Mouse (Mus musculus) layer of hippocampus, postnatal 36 days (tissue): ENCODE data around the gene Lrrc45. TPM values are rescaled to one million over a fixed set of nuclear protein-coding genes. Genes with fewer than 3 reads are reported as not detected.

Experiments used
- DNase-seq, 2 experiments: peaks; one replicate each; pipeline ENCODE4 v3.0.0; 2022
- total RNA-seq, 2 experiments: library from RNA; stranded (reverse); gene quantifications; 2 replicates each; pipeline ENCODE4 v1.2.3; 2021

Gene Lrrc45
- total RNA-seq, 2 experiments from 2014 or later: 56.6 to 69.3 TPM

GRCm38 (mm10) chr11:120704486-120705325 is 9.0 kb upstream of the Lrrc45 start:
- DNase-seq: no peak

- DNase-seq: no peak
Measured at GRCm38 (mm10) chr11:120706120-120706519, 7.6 kb upstream of the Lrrc45 start.

GRCm38 (mm10) chr11:120707225-120707624 is 6.5 kb upstream of the Lrrc45 start:
- no peak for DNase-seq

- DNase-seq: no peak
Measured at GRCm38 (mm10) chr11:120707969-120708368, 5.8 kb upstream of the Lrrc45 start.

GRCm38 (mm10) chr11:120709551-120709950 is 4.2 kb upstream of the Lrrc45 start:
- DNase-seq: no peak

- DNase-seq: no peak
Measured at GRCm38 (mm10) chr11:120710672-120711071, 3.1 kb upstream of the Lrrc45 start.

- no peak for DNase-seq
Measured at GRCm38 (mm10) chr11:120711980-120712604, 1.6 kb upstream of the Lrrc45 start.

- DNase-seq: peak in 1 of 2 experiments; percentile 34
Measured at GRCm38 (mm10) chr11:120712771-120713568, 755 bp upstream of the Lrrc45 start.

GRCm38 (mm10) chr11:120714546-120714945 is 821 bp downstream of the Lrrc45 start:
- no peak for DNase-seq

GRCm38 (mm10) chr11:120715131-120715530 is 1.4 kb downstream of the Lrrc45 start:
- no peak for DNase-seq

- no peak for DNase-seq
Measured at GRCm38 (mm10) chr11:120719242-120719641, 5.5 kb downstream of the Lrrc45 start.

GRCm38 (mm10) chr11:120719841-120720376 is 6.2 kb downstream of the Lrrc45 start:
- no peak for DNase-seq

GRCm38 (mm10) chr11:120720450-120720849 is 6.7 kb downstream of the Lrrc45 start:
- peak; percentile 87 to 90 for DNase-seq

- DNase-seq: peak; percentile 62 to 66
Measured at GRCm38 (mm10) chr11:120721124-120722066, 7.7 kb downstream of the Lrrc45 start, which contains the start of gene Rac3. Gene Rac3 (plus strand): TSS chr11:120721470.

- no peak for DNase-seq
Measured at GRCm38 (mm10) chr11:120722067-120722630, 8.4 kb downstream of the Lrrc45 start.

GRCm38 (mm10) chr11:120722761-120723382 is 9.1 kb downstream of the Lrrc45 start:
- DNase-seq: no peak

- no peak for DNase-seq
Measured at GRCm38 (mm10) chr11:120723509-120723908, 9.8 kb downstream of the Lrrc45 start.

- DNase-seq: no peak
Measured at GRCm38 (mm10) chr11:120726243-120727168, 12.8 kb downstream of the Lrrc45 start.

GRCm38 (mm10) chr11:120727169-120727527 is 13.4 kb downstream of the Lrrc45 start, which contains the start of gene Dcxr:
Gene Dcxr (minus strand): TSS chr11:120727281.
- peak; percentile 60 to 73 for DNase-seq
